Mouse (Mus musculus) stomach, postnatal 0 days (tissue): Measurements from ENCODE around the gene Cldn20. TPM values are rescaled to one million over a fixed set of nuclear protein-coding genes. Genes with fewer than 3 reads are reported as not detected.

Experiments
- ATAC-seq: fragments of 200-750 bp; cut with Nextera tagmentation; 2 replicates; pipeline ENCODE4 v1.8.0; 2017; ENCODE audit not compliant: low FRiP score, low TSS enrichment
- DNase-seq: peaks from one replicate; pipeline ENCODE4 v3.0.0-alpha.2; 2016; ENCODE audit warnings: low spot score
- H3K27ac ChIP-seq: fragments of 300-500 bp; sonication (generic); replicated peaks from 2 replicates; pipeline ENCODE4 v1.5.1; 2014; ENCODE audit warnings: mild to moderate bottlenecking, control low read depth
- H3K27me3 ChIP-seq: fragments of 300-500 bp; sonication (generic); 2 replicates; pipeline ENCODE4 v1.6.1; 2014; ENCODE audit warnings: low read length; ENCODE audit not compliant: control insufficient read depth, insufficient read depth
- H3K36me3 ChIP-seq: fragments of 300-500 bp; sonication (generic); 2 replicates; pipeline ENCODE4 v1.6.1; 2014; ENCODE audit warnings: low read length, mixed read lengths; ENCODE audit not compliant: control insufficient read depth, insufficient read depth
- H3K4me1 ChIP-seq: fragments of 300-500 bp; sonication (generic); replicated peaks from 2 replicates; pipeline ENCODE4 v1.6.1; 2014; ENCODE audit warnings: antibody characterized with exemption; ENCODE audit not compliant: control insufficient read depth, insufficient read depth
- H3K4me2 ChIP-seq: fragments of 300-500 bp; sonication (generic); replicated peaks from 2 replicates; pipeline ENCODE4 v1.6.1; 2014; ENCODE audit warnings: low read depth, mild to moderate bottlenecking, control low read depth, moderate library complexity
- H3K4me3 ChIP-seq: fragments of 300-500 bp; sonication (generic); 2 replicates; pipeline ENCODE4 v1.5.1; 2014; ENCODE audit warnings: low read depth, low read length, control low read depth
- H3K9ac ChIP-seq: fragments of 300-500 bp; sonication (generic); 2 replicates; pipeline ENCODE4 v1.6.1; 2014; ENCODE audit warnings: mild to moderate bottlenecking, low read length, control low read depth, mixed read lengths
- H3K9me3 ChIP-seq: fragments of 300-500 bp; sonication (generic); 2 replicates; pipeline ENCODE4 v1.6.1; 2016; ENCODE audit warnings: low read length; ENCODE audit not compliant: control insufficient read depth
- CTCF ChIP-seq: IDR thresholded peaks from 2 replicates; pipeline ENCODE4 v1.5.1; 2016; ENCODE audit warnings: antibody characterized with exemption, low read depth, mild to moderate bottlenecking, moderate library complexity
- EP300 ChIP-seq: optimal IDR thresholded peaks from 2 replicates; pipeline ENCODE3; 2016; ENCODE audit warnings: antibody characterized with exemption
- WGBS: fragments of 180-500 bp; shearing (Covaris S2); extraction: QIAGEN DNeasy Blood & Tissue Kit; methylation state at CpG from one replicate; pipeline ENCODE4 v1.1.7; 2014; 5-methylcytosine and 5-hydroxymethylcytosine counted together
- polyA plus RNA-seq: library from polyadenylated mRNA; unstranded; fragments of >200 nt; fragmentation: Nextera tagmentation; extraction: Ambion mirVana; gene quantifications from 2 replicates; pipeline ENCODE4 v1.2.1, GENCODE M21; 2015

The Cldn20 gene
- polyA plus RNA-seq, 1 experiment from 2014 or later = not detected

DNA sequence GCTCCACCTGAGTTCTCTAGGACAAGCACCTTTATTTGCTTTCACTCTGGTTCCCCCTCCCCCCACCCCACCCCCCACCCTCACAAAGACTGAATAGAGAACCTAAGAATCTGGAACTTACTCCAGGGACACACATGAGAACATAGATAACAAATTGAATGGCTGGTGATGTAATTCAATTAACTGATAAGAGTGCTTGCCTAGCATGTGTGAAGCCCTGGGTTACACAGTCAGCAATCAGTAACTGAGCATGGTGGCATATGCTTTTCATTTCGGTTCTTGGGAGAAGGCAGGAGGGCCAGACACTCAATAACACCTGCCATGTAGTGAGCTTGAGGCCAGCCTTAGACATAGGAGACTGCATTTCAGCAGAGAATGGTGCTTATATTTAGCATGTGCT is 23.9 kb downstream of the Cldn20 start:
- H3K27ac ChIP-seq = no peak overlapping the region
- no peaks in the 10 kb centered on the region for H3K9me3 ChIP-seq
- H3K4me3 ChIP-seq = no peak overlapping the region
- WGBS = 58% methylated on average over 1 of the region's 1 CpGs
- H3K4me1 ChIP-seq = no peaks in the 10 kb centered on the region
- H3K9ac ChIP-seq = no peak overlapping the region
- ATAC-seq (peak; percentile 14; the same call in 1 of the 2 replicates), DNase-seq (peak; percentile 55)
- TF ChIP-seq CTCF (no peak), EP300 (no peak)
- no peak overlapping the region for H3K4me2 ChIP-seq
- H3K36me3 ChIP-seq = no peaks in the 10 kb centered on the region
- H3K27me3 ChIP-seq = no peaks in the 10 kb centered on the region

DNA sequence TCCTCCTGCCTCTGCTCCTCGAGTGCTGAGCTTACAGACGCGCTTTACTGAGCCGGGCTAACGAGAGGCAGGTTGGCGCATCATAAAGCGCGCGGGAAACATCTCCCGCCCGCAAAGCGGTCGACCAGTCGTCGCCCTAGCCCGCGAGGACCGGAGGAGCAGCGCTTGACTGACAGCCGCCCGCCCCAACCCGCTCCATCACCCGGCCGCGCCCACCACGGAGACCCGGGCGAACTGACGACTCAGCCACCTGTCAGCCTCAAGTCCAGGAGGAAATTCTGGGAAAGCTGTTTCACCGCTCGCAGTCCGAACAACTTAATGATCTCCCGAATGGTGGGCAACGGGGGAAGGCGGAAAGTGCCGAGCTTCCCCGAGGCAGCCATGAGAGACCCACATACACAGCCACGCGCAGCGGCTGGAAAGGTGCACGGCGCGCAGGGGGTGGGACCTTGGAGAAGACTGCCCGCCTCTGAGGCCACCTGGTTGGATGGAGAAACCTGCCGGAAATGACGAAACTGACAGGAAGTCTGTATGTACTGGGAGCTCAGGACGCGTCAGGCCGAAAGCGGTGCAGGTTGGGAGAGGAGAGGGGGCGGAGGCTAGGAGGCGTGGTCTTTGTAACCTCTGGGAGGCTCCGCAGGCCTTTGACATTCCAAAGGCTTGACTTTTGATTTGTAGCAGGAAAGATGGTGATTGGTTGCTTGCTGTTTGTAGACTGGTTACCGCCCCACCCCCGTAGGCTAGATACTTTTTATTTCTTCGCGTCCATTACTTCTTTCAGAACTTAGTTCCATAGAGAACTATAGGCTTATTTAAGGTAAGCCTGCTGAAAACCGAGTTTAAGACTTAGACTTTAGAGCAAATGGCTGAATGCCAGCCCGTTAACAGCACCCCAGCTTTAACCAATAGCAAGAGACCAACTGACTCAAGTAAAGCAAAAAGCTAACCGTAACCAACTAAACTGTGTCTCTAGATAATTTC is 25.3 kb downstream of the Cldn20 start, which contains the start of gene Tfb1m:
TSS of gene Tfb1m (minus strand) at position 451 of the 981 bp plus-strand sequence.
- Histone ChIP-seq H3K27me3 (no peaks in the 10 kb centered on the region), H3K4me1 (no peaks in the 10 kb centered on the region), H3K4me2 (peak within 1 kb of the TSS; percentile 63), H3K4me3 (peak within 1 kb of the TSS; percentile 65), H3K9me3 (no peaks in the 10 kb centered on the region), H3K36me3 (no peaks in the 10 kb centered on the region), H3K9ac (peak within 1 kb of the TSS; percentile 58), H3K27ac (peak within 1 kb of the TSS; percentile 86)
- DNase-seq = peak; percentile 99
- ATAC-seq = peak; percentile 100
- WGBS = under 1% methylated on average over 58 of the region's 60 CpGs
- TF ChIP-seq CTCF = 0 out of 2 replicates have a peak, but pooled peaks have one; percentile 5
- no peak for TF ChIP-seq EP300

- H3K36me3 ChIP-seq = no peaks in the 10 kb centered on the region
- H3K27ac ChIP-seq = peak overlapping the region; percentile 72
- no peak for ATAC-seq
- TF ChIP-seq CTCF (no peak), EP300 (no peak)
- no peaks in the 10 kb centered on the region for H3K9me3 ChIP-seq
- no peak overlapping the region for H3K9ac ChIP-seq
- H3K4me3 ChIP-seq = peak overlapping the region; percentile 65
- H3K4me2 ChIP-seq = peak overlapping the region; percentile 48
- H3K4me1 ChIP-seq = no peaks in the 10 kb centered on the region
- 70% methylated on average over 9 of the region's 9 CpGs for WGBS
- no peak for DNase-seq
- H3K27me3 ChIP-seq = no peaks in the 10 kb centered on the region
Observed at GRCm38 (mm10) chr17:3558356-3558870, 26.1 kb downstream of the Cldn20 start.

DNA sequence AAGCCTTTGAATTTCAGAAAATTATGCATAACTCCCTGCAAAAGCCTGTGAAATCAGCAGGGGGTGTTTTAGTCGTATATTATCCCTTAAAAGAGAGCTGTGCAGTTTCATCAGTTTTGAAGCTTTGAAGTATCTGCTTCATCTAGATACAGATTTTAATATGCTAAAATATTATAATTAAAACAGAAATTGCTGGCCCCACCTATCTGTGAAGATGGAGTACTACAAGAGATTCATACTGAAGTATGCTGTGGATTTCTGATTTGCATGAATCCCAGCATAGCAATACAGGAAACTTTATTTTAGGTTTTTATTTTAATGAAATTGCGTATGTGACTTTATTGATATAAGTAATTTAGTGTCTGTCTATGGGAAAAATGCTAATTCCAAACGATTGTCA is 28.2 kb downstream of the Cldn20 start:
- Histone ChIP-seq H3K4me1 (no peaks in the 10 kb centered on the region), H3K4me3 (no peak overlapping the region), H3K9me3 (no peaks in the 10 kb centered on the region), H3K27ac (no peak overlapping the region), H3K9ac (no peak overlapping the region), H3K36me3 (no peaks in the 10 kb centered on the region), H3K4me2 (no peak overlapping the region), H3K27me3 (no peaks in the 10 kb centered on the region)
- WGBS = 77% methylated on average over 3 of the region's 3 CpGs
- ATAC-seq (no peak), DNase-seq (no peak)
- TF ChIP-seq EP300 = no peak
- peak; percentile 61 for TF ChIP-seq CTCF

- no peaks in the 10 kb centered on the region for H3K27me3 ChIP-seq
- H3K4me2 ChIP-seq = no peak overlapping the region
- H3K36me3 ChIP-seq = no peaks in the 10 kb centered on the region
- H3K4me3 ChIP-seq = no peak overlapping the region
- ATAC-seq (no peak), DNase-seq (no peak)
- peak; percentile 45 for TF ChIP-seq CTCF
- no peak for TF ChIP-seq EP300
- 50% methylated on average over 8 of the region's 8 CpGs for WGBS
- H3K4me1 ChIP-seq = no peaks in the 10 kb centered on the region
- H3K27ac ChIP-seq = no peak overlapping the region
- H3K9me3 ChIP-seq = no peaks in the 10 kb centered on the region
- H3K9ac ChIP-seq = no peak overlapping the region
Observed at GRCm38 (mm10) chr17:3562405-3562804, 30.1 kb downstream of the Cldn20 start.

GRCm38 (mm10) chr17:3570876-3571275 is 38.5 kb downstream of the Cldn20 start:
- ATAC-seq = no peak
- 3% methylated on average over 12 of the region's 12 CpGs for WGBS

More at GRCm38 (mm10) chr17:3570876-3571275, 38.5 kb downstream of the Cldn20 start:
- H3K27me3 ChIP-seq = no peaks in the 10 kb centered on the region
- no peak overlapping the region for H3K4me3 ChIP-seq
- H3K36me3 ChIP-seq = no peaks in the 10 kb centered on the region
- H3K9me3 ChIP-seq = no peaks in the 10 kb centered on the region
- no peak overlapping the region for H3K27ac ChIP-seq
- no peaks in the 10 kb centered on the region for H3K4me1 ChIP-seq
- H3K4me2 ChIP-seq = peak overlapping the region; percentile 35; the same call in 1 of the 2 replicates
- H3K9ac ChIP-seq = no peak overlapping the region
- peak; percentile 74 for DNase-seq
- TF ChIP-seq CTCF (peak; percentile 94), EP300 (no peak)

Other genes starting within 250 kb of the Cldn20 start
- 1.2 and 1.6 TPM in 2 replicates for gene Tiam2, start 206.0 kb upstream of the Cldn20 start, polyA plus RNA-seq
- gene Tfb1m, start 25.2 kb downstream of the Cldn20 start, polyA plus RNA-seq = 9.0 and 9.6 TPM in 2 replicates
- gene Nox3, start 163.7 kb downstream of the Cldn20 start, polyA plus RNA-seq = not detected in 2 replicates